Mouse (Mus musculus): ENCODE measurements at regions not wholly inside any gene's neighbourhood (a gene's known extent, or its start where the extent isn't known, plus 50 kb on each side); places are given as distances from the start of the nearest gene placed in this dataset.

- no peak for ATAC-seq
- no peaks in the 10 kb centered on the region for H3K27me3 ChIP-seq (ENCODE audit: insufficient read depth, low read length)
- TF ChIP-seq CTCF (IDR thresholded peaks at IDR 0.05; ENCODE audit: low read depth) = no peak
- WGBS = 87% methylated on average over 1 of the region's 1 CpGs
- DNase-seq (ENCODE audit: low spot score) = no peak
- no peak overlapping the region for H3K4me3 ChIP-seq (ENCODE audit: low read length)
- H3K27ac ChIP-seq = no peak overlapping the region
- H3K4me2 ChIP-seq (ENCODE audit: low read depth, low read length) = no peak overlapping the region
- H3K4me1 ChIP-seq (ENCODE audit: insufficient read depth, low read length) = no peaks in the 10 kb centered on the region
- no peak overlapping the region for H3K9ac ChIP-seq (replicated peaks; ENCODE audit: low read length)
- H3K9me3 ChIP-seq (ENCODE audit: low read length) = no peaks in the 10 kb centered on the region
- H3K36me3 ChIP-seq (ENCODE audit: insufficient read depth, low read length) = no peaks in the 10 kb centered on the region
Observed at GRCm38 (mm10) chr16:51524023-51524422, 507.0 kb upstream of the Cblb start.

GRCm38 (mm10) chr16:51532496-51532895 lies 498.5 kb upstream of the Cblb start:
- Histone ChIP-seq H3K36me3 (ENCODE audit: insufficient read depth, low read length) (no peaks in the 10 kb centered on the region), H3K4me2 (ENCODE audit: low read depth, low read length) (no peak overlapping the region), H3K9me3 (ENCODE audit: low read length) (no peaks in the 10 kb centered on the region), H3K9ac (replicated peaks; ENCODE audit: low read length) (no peak overlapping the region), H3K4me3 (ENCODE audit: low read length) (no peak overlapping the region), H3K27ac (no peak overlapping the region), H3K4me1 (ENCODE audit: insufficient read depth, low read length) (no peaks in the 10 kb centered on the region), H3K27me3 (ENCODE audit: insufficient read depth, low read length) (no peaks in the 10 kb centered on the region)
- WGBS = 89% methylated on average over 1 of the region's 1 CpGs
- ATAC-seq = no peak
- no peak for DNase-seq (ENCODE audit: low spot score)
- TF ChIP-seq CTCF (IDR thresholded peaks at IDR 0.05; ENCODE audit: low read depth) = no peak

- Histone ChIP-seq H3K27me3 (ENCODE audit: insufficient read depth, low read length) (no peaks in the 10 kb centered on the region), H3K4me1 (ENCODE audit: insufficient read depth, low read length) (no peaks in the 10 kb centered on the region)
- ATAC-seq = no peak
Observed at GRCm38 (mm10) chr16:51543769-51544168, 487.3 kb upstream of the Cblb start.

GRCm38 (mm10) chr16:51547032-51547431 lies 484.0 kb upstream of the Cblb start:
- no peaks in the 10 kb centered on the region for H3K4me1 ChIP-seq (ENCODE audit: insufficient read depth, low read length)
- WGBS = 70% methylated on average over 1 of the region's 1 CpGs
- TF ChIP-seq CTCF (IDR thresholded peaks at IDR 0.05; ENCODE audit: low read depth) = no peak
- no peaks in the 10 kb centered on the region for H3K9me3 ChIP-seq (ENCODE audit: low read length)
- no peak overlapping the region for H3K9ac ChIP-seq (replicated peaks; ENCODE audit: low read length)
- DNase-seq (ENCODE audit: low spot score) (no peak), ATAC-seq (no peak)
- H3K36me3 ChIP-seq (ENCODE audit: insufficient read depth, low read length) = no peaks in the 10 kb centered on the region
- H3K27me3 ChIP-seq (ENCODE audit: insufficient read depth, low read length) = no peaks in the 10 kb centered on the region
- H3K27ac ChIP-seq = no peak overlapping the region
- H3K4me2 ChIP-seq (ENCODE audit: low read depth, low read length) = no peak overlapping the region
- H3K4me3 ChIP-seq (ENCODE audit: low read length) = no peak overlapping the region

More at GRCm38 (mm10) chr16:51543769-51544168, 487.3 kb upstream of the Cblb start:
- Histone ChIP-seq H3K9ac (replicated peaks; ENCODE audit: low read length) (no peak overlapping the region), H3K36me3 (ENCODE audit: insufficient read depth, low read length) (no peaks in the 10 kb centered on the region), H3K9me3 (ENCODE audit: low read length) (no peaks in the 10 kb centered on the region), H3K4me2 (ENCODE audit: low read depth, low read length) (no peak overlapping the region), H3K4me3 (ENCODE audit: low read length) (no peak overlapping the region), H3K27ac (no peak overlapping the region)
- 91% methylated on average over 4 of the region's 4 CpGs for WGBS
- no peak for TF ChIP-seq CTCF (IDR thresholded peaks at IDR 0.05; ENCODE audit: low read depth)
- no peak for DNase-seq (ENCODE audit: low spot score)

GRCm38 (mm10) chr16:51562866-51563658 lies 468.0 kb upstream of the Cblb start:
- TF ChIP-seq CTCF (IDR thresholded peaks at IDR 0.05; ENCODE audit: low read depth) = no peak
- H3K36me3 ChIP-seq (ENCODE audit: insufficient read depth, low read length) = no peaks in the 10 kb centered on the region
- H3K4me3 ChIP-seq (ENCODE audit: low read length) = no peak overlapping the region
- WGBS = 81% methylated on average over 5 of the region's 5 CpGs
- H3K9me3 ChIP-seq (ENCODE audit: low read length) = no peaks in the 10 kb centered on the region
- ATAC-seq (no peak), DNase-seq (ENCODE audit: low spot score) (no peak)
- no peaks in the 10 kb centered on the region for H3K4me1 ChIP-seq (ENCODE audit: insufficient read depth, low read length)
- no peaks in the 10 kb centered on the region for H3K27me3 ChIP-seq (ENCODE audit: insufficient read depth, low read length)
- no peak overlapping the region for H3K9ac ChIP-seq (replicated peaks; ENCODE audit: low read length)
- H3K4me2 ChIP-seq (ENCODE audit: low read depth, low read length) = no peak overlapping the region
- no peak overlapping the region for H3K27ac ChIP-seq

GRCm38 (mm10) chr16:51564064-51564463 lies 467.0 kb upstream of the Cblb start:
- no peak for DNase-seq (ENCODE audit: low spot score)
- no peak for ATAC-seq
- Histone ChIP-seq H3K27me3 (ENCODE audit: insufficient read depth, low read length) (no peaks in the 10 kb centered on the region), H3K27ac (no peak overlapping the region), H3K9ac (replicated peaks; ENCODE audit: low read length) (no peak overlapping the region), H3K4me2 (ENCODE audit: low read depth, low read length) (no peak overlapping the region), H3K9me3 (ENCODE audit: low read length) (no peaks in the 10 kb centered on the region), H3K4me3 (ENCODE audit: low read length) (no peak overlapping the region), H3K4me1 (ENCODE audit: insufficient read depth, low read length) (no peaks in the 10 kb centered on the region), H3K36me3 (ENCODE audit: insufficient read depth, low read length) (no peaks in the 10 kb centered on the region)
- no peak for TF ChIP-seq CTCF (IDR thresholded peaks at IDR 0.05; ENCODE audit: low read depth)

- H3K27ac ChIP-seq = no peak overlapping the region
- no peak overlapping the region for H3K4me2 ChIP-seq (ENCODE audit: low read depth, low read length)
- H3K9me3 ChIP-seq (ENCODE audit: low read length) = no peaks in the 10 kb centered on the region
- no peaks in the 10 kb centered on the region for H3K36me3 ChIP-seq (ENCODE audit: insufficient read depth, low read length)
- no peaks in the 10 kb centered on the region for H3K4me1 ChIP-seq (ENCODE audit: insufficient read depth, low read length)
- no peak for TF ChIP-seq CTCF (IDR thresholded peaks at IDR 0.05; ENCODE audit: low read depth)
- DNase-seq (ENCODE audit: low spot score) (no peak), ATAC-seq (no peak)
- H3K4me3 ChIP-seq (ENCODE audit: low read length) = no peak overlapping the region
- WGBS = 24% methylated on average over 2 of the region's 2 CpGs
- H3K27me3 ChIP-seq (ENCODE audit: insufficient read depth, low read length) = no peaks in the 10 kb centered on the region
- H3K9ac ChIP-seq (replicated peaks; ENCODE audit: low read length) = no peak overlapping the region
Observed at GRCm38 (mm10) chr16:51577915-51578593, 453.0 kb upstream of the Cblb start.

Measured in hindbrain, postnatal 0 days (tissue).